Mouse (Mus musculus) leukemia stem cell, adult 10-12 weeks (primary cell): ENCODE measurements around the gene Abcf3. TPM values are rescaled to one million over a fixed set of nuclear protein-coding genes. Genes with fewer than 3 reads are reported as not detected.

Experiments
- polyA plus RNA-seq: library from polyadenylated mRNA; stranded (reverse); fragments of >175 nt; gene quantifications from 2 replicates; pipeline ENCODE4 v1.2.3, GENCODE M21; 2012; ENCODE audit warnings: low replicate concordance

The Abcf3 gene
- polyA plus RNA-seq, result 11.8 and 47.6 TPM in 2 replicates

GRCm38 (mm10) chr16:20548096-20548948 lies at the start of gene Abcf3:
TSS of gene Abcf3 (plus strand) at chr16:20548577.

DNA sequence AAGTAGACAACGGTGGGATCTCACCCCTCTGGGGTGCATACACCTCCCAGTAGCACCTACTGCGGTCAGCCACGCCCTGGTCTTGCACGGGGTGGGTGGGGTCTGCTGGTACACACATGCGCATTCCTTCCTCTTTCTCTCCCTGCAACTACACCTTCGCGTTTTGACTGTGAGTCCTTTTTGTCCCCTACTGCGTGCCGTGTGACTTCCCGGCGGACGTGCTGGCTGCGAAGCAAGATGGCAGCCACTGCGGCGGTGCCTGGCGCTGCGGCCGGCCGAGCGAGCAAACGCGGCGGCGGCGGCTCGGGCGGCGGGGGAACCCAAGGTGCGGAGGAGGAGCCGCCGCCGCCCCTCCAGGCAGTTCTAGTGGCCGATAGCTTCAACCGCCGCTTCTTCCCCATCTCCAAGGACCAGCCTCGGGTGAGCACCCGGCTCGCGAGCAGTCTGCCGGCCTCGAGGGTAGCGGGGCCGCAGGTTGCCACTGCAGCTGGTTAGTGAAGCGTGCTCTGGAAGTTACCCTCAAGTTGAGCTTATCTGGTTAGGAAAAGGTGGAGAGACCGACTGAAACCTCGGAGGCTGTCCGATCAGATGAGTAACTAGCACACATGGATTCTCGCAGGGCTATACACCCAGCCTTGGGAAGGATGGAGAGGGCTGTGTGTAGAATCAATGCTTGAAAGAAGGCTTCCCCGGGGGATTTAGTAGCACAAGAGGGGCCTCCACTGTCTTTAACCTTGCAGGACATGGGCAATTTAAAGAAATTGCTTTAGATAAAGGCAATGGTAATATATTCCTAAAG lies 49.5 kb upstream of the Abcf3 start, which contains the start of gene Eif2b5:
TSS of gene Eif2b5 (plus strand) at position 141 of the 799 bp plus-strand sequence.

DNA sequence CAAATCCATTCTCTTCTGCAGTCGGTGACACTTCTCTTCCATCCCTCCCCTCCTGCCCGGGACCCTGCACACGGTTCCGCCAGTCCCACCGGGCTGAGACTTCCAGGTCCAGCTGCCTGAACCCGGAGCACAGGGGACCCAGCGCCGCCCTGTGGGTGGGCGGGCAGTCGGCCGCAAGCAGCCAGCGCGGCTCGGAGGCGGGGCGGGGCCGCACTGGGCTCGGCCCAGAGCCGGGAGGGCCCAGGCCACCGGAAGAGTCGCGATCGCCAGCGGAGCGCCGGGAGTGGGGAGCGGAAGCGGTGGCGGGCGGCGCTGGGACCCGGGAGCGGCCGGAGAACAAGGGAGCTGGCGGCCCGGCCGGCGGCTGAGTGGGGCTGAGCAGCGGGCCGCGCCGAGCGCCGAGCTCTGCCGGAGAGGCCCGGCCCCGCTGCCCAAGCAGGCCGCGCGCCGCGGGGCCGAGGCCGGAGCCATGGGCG lies 31.6 kb upstream of the Abcf3 start, which contains the start of gene Dvl3:
TSS of gene Dvl3 (plus strand) at position 257 of the 476 bp plus-strand sequence.

DNA sequence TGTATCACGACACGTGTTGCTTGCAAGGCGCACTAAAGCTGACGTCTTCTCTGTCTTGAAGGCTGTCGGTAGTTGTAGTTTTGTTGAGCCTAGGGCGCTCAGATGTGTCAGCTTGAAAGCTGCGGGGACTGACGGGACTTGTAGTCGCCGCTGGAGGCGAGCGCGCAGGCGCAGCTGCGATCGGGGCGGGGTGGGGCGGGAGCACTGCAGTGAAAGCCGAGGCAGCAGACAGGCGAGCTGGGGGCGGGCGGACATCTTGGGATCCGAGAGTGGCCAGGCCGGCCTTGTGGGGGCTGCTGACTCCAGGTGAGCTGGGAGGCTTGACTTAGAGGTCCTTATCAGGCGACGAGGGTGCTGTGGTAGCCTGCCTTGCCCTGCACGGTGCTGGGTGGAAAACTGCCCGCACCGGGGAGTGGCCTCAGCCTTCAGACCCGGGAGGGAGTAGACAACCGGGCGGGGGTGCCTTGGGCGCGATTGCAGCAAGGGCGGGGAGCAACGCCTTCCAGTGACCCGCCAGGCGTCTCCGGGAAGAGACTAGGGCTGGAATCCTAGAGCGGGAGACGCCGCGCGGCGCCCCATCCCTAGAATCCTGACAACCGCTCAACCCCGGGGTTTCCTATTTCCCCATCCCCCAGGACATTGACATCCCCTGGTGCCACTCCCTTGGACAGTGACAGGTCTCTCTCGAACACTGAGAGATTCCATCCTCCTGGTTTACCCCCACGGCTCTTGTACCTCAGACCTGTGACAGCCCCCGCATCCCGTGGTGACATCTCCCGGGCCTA lies 12.9 kb upstream of the Abcf3 start, which contains the start of gene Ap2m1:
TSS of gene Ap2m1 (plus strand) at position 183 of the 785 bp plus-strand sequence.

DNA sequence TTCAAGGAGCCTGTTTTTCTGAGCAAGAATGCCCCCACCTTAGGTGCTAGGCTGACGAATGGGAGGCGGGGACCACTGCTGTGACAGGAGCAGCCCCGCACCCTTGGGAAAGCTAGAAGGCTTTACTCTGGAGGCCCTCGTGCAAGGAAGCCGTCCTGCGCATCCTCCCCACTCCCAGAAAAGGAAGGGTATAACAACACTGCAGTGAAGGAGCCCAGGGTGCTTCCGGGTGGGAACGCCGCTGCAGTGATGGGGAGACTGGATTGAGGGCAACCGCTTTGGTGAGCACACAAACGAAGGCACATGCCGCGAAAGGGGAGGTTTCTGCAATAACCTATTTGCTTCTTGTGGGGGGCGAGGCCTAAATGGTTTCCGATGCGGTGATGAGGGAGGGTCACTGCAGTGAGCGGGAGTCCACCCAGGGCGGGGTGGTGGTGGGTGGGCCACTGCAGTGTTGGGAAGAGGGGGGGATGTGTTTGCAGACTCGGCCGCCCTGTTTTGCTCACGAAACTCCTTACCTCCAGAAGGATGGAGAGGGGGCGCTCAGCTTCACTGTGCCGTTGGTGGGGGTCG lies 41.1 kb downstream of the Abcf3 start, which contains the start of gene Vwa5b2:
TSS of gene Vwa5b2 (plus strand) at position 106 of the 573 bp plus-strand sequence.

Other genes with a start within 250 kb of the Abcf3 start
- 77.6 and 105 TPM in 2 replicates for gene Parl, start 246.2 kb upstream of the Abcf3 start, polyA plus RNA-seq
- gene Cyp2ab1, start 223.2 kb upstream of the Abcf3 start, polyA plus RNA-seq, result 0.23 TPM in 1 of 2 replicates, not detected in the other
- gene Abcc5, start 122.2 kb upstream of the Abcf3 start, polyA plus RNA-seq, result 7.2 and 7.3 TPM in 2 replicates
- 23.3 and 34.1 TPM in 2 replicates for gene Eif2b5, start 49.8 kb upstream of the Abcf3 start, polyA plus RNA-seq
- 29.3 and 33.6 TPM in 2 replicates for gene Dvl3, start 31.6 kb upstream of the Abcf3 start, polyA plus RNA-seq
- 48.8 and 95.7 TPM in 2 replicates for gene Ap2m1, start 13.1 kb upstream of the Abcf3 start, polyA plus RNA-seq
- 0.07 and 0.19 TPM in 2 replicates for gene Vwa5b2, start 40.9 kb downstream of the Abcf3 start, polyA plus RNA-seq
- 0.84 and 18.9 TPM in 2 replicates for gene Eef1akmt4, start 63.0 kb downstream of the Abcf3 start, polyA plus RNA-seq
- not detected in 2 replicates for gene Gm49333, start 63.0 kb downstream of the Abcf3 start, polyA plus RNA-seq
- gene Alg3, start 63.2 kb downstream of the Abcf3 start, polyA plus RNA-seq, result 22.1 and 25.7 TPM in 2 replicates
- gene Camk2n2, start 72.7 kb downstream of the Abcf3 start, polyA plus RNA-seq, result 0.82 and 1.0 TPM in 2 replicates
- not detected in 2 replicates for gene Ece2, start 81.3 kb downstream of the Abcf3 start, polyA plus RNA-seq
- gene Psmd2, start 103.1 kb downstream of the Abcf3 start, polyA plus RNA-seq, result 132 and 218 TPM in 2 replicates
- gene Eif4g1, start 119.7 kb downstream of the Abcf3 start, polyA plus RNA-seq, result 2,113 and 2,308 TPM in 2 replicates
- gene Fam131a, start 144.7 kb downstream of the Abcf3 start, polyA plus RNA-seq, result 1.2 and 2.3 TPM in 2 replicates
- 2.8 and 6.5 TPM in 2 replicates for gene Polr2h, start 169.1 kb downstream of the Abcf3 start, polyA plus RNA-seq
- 30.8 and 40.4 TPM in 2 replicates for gene Clcn2, start 169.2 kb downstream of the Abcf3 start, polyA plus RNA-seq
- 0.18 TPM in 1 of 2 replicates, not detected in the other for gene Chrd, start 184.6 kb downstream of the Abcf3 start, polyA plus RNA-seq
- gene Thpo, start 185.9 kb downstream of the Abcf3 start, polyA plus RNA-seq, result not detected in 2 replicates